Mouse (Mus musculus) cerebellum, postnatal 36 days (tissue): ENCODE data around the gene Agpat2.

Experiments used
- DNase-seq, 2 experiments: peaks; one replicate each; pipeline ENCODE4 v3.0.0; 2021 to 2022; ENCODE audit warnings: mixed read lengths in 2 of 2

Agpat2 gene

DNA sequence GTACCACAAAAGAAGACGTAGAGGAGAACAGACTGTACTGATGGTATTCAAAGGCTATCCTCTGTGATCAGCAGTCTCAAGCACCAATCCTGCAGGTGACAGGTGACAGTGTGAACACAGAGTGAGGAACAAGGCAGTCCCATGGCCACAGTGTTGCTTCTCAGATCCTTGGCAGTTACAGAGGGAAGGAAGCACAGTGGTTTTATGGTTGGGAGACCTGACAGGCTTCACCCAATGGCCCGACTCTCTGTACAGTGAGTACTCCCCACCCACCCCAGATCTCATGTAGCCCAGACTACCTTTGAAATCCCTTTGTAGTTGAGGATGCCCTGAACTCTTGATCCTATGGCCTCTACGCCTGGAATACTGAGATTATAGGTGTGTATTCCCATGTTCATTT, 21.2 kb upstream of the Agpat2 start:
- no peak for DNase-seq

DNA sequence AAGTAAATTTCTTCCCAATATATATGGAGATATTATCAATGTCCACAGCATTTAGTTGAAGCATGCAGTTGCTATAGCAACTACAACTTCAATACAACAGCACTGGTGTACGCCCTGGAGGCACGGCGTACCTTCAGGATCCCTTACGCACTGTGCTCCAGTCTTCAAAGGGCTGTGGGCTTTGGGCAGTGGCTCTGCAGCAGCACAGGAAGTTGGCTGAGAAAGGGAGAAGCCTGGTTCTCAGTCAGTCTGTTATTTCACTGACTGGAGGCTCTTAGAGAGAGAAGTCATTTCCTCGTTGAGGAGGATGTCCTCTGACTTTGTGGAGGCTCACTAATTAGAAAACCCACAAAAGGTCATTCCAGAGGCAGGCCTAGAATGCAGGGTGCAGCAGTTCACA, 18.8 kb upstream of the Agpat2 start:
- no peak for DNase-seq

DNA sequence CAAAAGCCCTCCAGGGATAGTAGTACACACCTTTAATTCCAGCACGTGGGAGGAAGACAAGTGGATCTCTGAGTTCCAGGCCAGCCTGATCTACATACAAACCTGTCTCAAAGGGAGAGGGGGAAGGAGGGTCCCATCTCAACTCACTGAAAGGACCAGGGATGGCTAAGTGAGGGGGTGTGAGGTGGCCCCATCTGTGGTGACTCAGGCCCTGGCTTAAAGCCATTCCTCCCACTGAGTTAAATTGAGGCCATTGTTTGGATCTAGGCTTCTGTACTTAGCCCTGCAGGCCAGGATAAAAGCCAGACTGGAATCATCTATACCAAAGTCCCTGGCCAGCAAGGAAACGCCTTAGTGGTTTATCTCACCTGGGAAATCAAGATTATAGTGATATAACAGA, 17.0 kb upstream of the Agpat2 start:
- no peak for DNase-seq

DNA sequence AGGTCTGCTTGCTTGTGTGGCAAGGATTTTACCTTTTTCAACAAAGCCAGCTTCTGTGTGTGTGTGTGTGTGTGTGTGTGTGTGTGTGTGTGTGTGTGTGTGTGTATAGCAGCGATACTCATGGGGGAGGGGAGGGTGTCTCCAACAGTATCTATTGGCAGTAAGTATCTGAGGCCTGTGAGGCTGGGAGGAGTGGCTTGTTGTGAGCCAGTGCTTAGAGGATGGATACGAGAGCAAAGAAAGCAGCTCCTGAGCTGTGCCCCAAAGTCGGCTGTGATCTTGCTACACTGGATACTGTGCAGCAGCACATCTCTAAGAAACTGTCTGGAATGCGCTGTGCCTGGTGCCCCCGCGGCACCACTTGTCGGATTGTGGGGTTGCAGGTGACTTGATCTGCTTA, 13.7 kb upstream of the Agpat2 start:
- DNase-seq, result no peak

DNA sequence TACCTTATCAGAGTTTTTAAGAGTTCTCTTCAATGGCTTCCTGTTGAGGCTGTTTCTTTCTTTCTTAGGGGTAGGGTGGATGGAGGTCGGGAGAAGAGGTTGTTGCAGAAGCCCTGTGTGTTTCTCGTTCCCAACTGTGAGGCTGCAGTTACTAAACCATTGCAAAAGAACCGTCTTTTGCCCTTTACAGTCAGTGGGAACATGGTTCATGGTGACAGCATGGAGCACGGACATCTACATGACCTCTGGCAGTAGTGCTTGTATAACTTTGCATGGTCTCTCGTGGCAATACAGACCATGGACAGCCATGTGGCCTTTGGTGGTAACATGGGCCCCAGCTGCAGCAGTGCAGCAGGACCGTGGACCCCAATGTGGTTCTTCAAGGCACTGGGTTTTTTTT, 13.1 kb upstream of the Agpat2 start:
- DNase-seq, result no peak

DNA sequence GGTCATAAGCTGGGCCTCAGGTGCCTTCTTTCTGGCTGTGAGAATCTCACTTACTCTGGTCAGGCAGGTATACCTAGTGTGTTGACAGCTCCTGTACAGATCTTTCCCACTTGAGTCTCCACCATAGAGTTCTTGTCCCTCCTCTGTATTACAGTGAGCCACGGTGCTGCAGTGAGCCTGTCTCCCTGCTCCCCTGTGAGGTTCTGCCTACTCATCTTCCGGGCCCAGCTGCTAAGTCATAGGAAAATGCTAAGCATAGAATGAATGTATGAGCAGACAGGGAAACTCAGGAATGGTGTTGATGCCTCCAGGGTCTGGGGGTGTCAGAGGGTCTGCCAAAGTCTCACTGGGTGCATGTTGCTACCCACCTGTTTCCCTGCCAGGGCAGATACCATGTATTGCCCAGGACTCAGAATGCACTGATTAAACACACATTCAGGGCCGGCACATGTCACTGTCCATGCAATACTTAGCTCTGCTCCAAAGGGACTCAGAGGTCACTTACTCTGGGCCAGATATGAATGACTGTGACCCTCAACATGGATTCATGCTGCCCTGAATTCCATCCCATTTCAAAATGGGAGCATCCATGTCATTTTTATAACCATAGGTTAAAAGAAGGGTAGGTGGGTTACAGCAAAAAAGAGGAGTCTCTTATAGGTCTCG, 11.4 kb upstream of the Agpat2 start:
- no peak for DNase-seq

DNA sequence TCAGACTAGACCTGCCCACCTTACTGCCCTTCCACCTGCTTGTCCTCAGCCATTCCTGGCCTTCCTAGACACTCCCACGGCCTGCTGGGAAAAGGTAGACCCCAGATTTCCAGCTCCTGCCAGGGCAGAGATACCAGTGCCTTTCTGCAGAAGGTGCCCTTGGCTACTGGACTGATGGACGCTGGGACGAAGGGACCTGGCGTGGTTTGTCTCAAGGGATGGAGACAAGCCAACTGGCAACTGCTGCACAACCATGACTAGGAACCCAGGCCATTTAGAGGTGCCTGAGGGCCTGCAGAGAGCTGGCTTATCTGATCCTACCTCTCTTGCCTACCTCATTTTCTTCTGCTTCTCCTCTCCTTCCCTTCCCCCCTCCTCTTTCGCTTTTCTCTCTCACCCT, 10.7 kb upstream of the Agpat2 start:
- no peak for DNase-seq

DNA sequence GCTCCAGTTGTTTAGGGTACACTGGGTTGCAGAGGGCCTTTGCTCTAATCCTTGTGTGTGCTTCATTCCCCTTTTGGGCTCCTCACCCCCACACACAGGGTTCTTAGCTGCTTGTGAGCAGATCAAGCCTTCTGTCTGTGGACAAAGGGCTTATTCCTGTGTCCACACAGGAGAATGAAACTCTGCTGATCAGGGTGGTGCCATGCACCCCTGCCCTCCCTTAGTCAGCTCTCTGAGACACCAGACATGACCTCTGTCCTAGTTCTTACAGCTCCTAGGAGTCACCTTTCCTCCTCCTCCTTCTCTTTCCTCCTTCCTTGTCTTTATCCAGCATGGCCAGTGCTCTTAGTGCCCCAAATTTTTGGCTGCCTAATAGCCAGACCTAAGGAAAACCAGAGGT, 7.7 kb upstream of the Agpat2 start:
- DNase-seq, result no peak

DNA sequence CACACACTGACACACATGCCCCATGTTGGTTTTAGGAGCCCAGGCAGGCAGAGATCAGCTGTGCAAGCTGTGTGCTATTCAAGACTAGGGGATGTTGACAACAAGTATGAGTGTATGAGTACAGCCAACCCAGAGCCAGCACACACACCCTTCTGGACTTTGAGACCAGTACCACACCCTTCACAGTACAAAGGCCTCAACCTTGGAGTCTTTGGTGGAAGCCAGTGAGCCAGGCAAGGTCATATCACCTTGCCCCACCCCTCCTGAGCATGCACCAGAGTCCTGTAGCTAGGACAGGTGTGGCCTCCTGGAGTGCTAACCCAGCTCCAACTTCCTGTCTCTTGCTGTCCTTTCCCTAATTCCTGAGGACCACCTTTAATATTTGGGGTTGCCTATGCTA, 6.8 kb upstream of the Agpat2 start:
- DNase-seq, result no peak

DNA sequence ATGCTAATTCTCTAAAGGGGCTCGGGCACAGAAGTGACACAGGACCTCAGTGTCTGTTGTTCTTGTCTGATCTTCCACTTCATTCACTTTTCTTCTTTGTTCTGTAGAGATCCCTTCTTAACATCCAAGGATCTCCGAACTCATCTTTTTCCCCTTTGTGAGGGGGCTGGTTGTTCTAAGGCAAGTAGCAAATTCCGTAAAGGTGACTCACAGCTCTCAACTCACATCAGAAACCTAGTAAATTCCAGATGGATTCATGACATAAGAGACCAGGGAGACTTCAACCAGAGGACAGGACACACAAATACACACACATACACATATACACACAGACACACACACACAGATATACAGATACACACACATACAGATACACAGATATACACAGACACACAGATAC, 6.3 kb upstream of the Agpat2 start:
- DNase-seq, result no peak

DNA sequence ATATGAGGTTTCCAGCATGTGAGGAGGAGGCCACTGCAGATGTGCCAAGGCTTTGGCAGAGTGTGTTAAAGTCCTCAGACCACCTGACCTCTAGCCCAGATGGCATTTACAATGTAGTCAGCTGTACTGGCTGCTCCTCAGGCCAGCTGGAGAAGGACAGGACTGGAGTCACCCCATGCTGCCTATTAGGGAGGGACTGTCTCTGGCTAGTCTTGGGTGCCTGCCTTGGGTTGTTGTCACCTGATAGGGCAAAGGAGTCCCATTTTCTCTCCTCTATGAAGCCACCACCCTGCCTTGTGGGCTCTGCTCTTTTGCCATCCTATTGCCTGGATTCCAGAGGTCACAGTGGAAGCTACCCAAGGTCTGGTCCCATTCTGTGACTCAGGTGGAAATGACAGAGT, 5.0 kb upstream of the Agpat2 start:
- DNase-seq, result no peak

DNA sequence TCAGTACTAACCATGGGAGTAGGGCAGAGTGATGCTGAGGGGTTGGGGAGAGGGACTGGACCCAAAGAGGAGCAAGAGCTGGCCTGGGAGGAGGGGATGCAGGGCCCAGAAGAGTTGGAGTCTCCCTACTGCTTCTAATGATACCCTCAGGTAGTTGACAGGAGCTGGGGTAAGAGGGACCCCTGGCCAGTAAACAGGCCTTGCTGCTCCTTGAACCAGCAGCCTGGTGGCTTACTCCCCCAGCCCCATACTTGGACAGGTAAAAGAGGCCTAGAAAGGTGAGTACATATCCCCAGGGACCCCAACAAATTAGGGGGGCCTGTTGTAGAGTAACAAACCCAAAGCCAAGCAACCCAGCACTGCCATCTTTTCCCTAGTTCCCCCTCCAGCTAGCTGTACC, 4.6 kb upstream of the Agpat2 start:
- DNase-seq, result no peak

DNA sequence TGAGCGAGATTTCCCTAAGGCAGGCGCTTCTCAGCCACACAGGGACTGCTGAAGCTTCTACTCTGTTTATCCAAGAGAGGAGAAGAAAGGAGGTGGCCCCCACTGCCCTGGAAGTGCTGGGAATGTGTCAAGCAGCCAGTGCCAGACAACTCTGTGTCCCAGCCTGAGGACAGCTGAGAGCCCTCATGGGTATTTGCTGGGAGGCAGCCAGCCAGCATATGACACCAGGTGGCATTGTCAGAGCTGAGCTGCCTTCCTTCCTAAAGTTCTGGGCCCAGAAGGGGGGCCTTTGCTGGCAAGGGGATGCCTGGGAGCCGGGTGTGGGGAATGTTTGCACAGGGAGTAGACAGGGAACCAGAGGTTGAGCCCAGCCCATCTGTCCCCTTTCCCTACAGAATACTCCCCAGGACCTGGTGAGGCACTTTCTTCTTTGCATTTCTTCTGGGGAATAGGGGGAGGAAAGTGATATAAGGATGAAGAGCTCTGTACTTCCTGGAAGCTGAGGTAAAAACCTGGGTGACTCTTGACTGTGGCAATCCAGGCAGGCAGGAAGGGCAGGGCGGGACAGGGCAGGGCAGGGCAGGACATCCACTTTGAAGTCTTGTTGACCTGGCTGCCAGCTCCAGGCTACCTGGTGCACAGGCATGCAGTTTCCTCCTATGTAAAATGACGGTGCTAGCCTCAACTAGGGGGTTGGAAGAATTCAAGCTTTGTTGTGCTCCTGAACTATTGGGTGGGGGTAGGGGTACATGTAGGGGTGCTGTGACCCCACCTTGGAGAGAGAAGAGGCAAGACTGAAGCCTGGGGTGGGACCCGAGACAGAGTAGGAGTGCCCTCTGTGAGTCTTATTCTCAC, 3.1 kb upstream of the Agpat2 start:
- no peak for DNase-seq

DNA sequence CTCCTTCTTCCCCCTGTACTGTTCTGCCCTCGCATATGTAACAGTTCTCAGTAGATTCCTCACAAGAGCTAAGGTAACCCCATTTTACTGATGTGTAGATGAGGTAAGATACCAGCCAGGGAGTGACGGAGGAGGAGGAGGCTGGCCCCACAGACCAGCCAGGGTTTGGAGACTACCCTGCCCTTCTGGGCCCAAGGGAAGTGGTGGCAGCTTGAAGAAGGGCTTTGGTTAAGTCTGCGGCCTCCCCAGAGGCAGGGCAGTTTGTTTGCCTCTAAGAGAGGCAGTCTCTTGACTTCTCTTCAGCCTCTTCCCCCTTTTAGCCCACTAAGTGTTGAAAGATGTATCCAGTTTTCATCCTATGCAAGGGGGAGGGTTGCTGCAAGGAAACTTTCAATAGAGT, 2.4 kb upstream of the Agpat2 start:
- no peak for DNase-seq

DNA sequence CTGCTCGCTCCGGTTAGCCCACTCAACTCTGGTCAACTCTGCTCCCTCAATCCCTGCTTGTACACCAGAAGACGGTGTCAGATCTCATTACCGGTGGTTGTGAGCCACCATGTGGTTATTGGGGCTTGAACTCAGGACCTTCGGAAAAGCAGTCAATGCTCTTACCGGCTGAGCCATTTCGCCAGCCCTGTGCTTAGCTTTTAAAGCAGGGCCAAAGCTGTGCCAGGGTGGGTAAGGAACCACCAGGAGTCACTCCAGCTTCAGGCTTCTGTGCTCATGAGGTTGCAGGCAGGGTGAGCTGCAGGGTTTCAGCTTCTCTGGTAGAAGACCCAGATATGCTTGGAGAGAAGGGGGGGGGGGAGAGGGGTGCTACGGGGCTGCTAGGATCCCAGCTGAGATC, 1.1 kb upstream of the Agpat2 start:
- no peak for DNase-seq

DNA sequence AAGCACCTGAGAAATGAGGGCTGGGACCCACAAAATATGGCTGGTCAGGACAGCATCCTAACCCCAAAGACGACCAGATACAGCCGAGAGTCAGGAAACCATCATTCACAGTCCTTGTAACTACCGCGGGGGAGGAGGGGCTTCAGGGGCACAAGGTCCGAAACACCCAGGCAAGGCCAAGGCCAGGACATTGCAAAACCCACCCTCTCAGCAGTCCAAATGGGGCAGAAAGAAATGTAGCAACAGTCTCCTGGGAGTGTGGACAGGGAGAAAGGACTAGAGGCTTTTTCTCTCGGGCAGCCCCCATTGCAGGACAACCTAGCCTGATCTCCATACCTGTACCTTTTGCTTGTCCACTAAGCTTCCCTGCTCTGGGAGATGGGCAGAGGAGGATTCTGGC, 1.1 kb downstream of the Agpat2 start:
- no peak for DNase-seq

DNA sequence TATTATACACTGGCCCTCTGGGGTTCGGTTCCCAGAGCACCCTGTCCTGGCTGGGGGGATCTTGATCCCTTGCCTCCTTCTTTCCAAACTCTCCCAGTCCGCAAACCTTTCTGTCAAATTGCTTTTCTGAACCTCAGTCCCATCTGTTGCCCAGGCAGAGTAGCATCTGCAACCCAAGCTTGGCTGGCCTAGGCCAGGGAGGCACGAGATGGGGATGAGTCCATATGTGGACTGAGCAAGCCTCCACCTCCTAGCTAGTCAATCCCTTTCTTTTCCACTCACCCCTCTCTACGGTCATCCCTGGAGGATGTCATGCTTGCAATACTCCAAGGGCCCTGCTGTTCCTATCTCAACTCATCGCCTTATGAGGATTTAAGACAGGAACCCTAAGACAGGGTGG, 1.6 kb downstream of the Agpat2 start:
- no peak for DNase-seq

DNA sequence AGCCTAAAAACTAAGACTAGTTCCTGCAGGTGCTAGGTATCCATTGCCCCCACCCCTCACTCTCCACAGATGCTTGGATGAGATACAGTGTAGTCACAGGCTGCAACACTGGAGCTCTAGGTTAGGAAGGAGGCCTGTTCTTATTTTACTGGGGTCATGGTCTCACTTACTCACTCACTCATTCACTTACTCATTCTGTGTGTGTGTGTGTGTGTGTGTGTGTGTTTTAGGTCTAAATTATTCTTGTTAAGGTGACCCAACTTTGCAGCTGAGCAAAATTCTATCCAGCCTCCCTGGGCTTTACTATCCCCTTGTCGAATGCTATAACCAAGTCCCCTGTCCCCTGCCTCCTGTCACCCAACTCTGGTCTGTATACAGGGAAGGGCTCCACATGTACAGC, 2.6 kb downstream of the Agpat2 start:
- no peak for DNase-seq

DNA sequence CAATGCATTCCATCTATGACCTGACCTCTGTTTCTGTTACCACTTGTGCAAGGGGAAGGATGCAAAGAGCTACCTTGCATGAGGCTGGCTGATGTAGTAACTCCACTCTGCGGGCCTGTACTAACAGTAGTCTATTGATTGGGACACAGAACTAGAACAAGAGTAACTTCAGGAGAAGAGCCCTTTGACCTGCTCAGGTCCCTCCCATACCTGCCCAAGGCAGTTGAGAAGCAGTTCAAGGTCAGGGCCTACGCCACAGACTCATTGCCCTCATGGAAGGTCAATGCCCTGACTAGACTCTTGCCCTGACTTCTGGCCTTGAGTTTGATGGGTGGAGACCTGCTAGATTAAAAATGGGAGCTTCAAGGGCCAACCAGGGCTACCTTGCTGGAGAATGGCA, 3.6 kb downstream of the Agpat2 start:
- no peak for DNase-seq

DNA sequence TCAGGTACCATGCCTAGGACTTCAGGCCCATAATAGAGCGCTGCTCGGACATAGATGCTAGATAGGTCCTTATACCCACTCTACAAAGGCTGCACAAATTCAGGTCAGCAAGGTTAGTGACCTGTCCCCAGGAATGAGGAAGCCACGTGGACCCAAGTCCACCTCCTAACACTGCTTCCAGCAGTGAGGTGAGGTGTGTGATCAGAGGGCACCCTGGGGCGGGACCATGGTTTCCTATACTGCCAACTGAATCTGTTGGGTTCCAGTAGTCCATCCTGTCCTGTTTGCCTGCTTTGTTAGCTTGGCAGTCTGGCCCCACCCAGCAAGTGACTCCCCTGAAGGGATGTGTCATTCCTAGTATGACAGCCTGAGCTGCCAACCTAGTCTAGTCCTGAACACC, 4.3 kb downstream of the Agpat2 start:
- DNase-seq, result no peak

DNA sequence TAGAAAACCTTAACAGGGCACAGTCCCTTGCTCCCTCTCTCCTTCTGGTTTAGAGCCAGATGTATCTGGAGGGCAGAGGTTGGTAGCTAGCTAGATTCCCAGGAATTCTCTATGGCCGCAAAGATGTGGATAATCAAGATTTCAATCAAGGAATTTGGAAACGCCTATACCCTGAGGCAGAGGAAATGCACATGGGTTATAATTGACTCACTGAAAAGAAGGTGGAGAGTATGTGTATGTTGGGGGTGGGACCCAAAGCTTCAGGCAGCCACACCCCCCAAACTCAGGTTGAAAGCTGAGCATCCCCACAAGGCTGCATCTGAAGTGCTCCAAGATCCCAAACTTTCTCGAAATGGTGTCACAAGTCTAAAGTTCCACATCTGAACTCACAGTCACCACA, 5.8 kb downstream of the Agpat2 start:
- DNase-seq, result no peak

DNA sequence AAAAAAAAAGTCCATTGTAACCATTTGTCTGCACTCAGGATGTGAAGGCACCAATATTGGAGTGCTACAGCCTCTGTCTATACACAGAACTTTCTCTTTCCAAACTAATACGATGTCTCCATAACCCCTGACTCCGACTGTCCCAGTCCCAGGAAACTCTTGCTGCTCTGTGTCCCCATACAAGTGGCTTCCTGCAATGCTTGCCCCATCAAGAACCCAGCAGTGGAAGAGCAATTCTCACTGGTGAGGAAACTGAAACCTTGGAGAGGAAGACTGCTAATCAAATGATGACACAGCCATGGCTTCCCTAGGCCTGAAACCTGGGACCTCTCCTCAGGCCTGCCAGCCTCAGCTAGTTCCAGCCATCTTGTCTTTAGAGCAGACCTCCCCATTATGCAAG, 6.4 kb downstream of the Agpat2 start:
- DNase-seq, result no peak

DNA sequence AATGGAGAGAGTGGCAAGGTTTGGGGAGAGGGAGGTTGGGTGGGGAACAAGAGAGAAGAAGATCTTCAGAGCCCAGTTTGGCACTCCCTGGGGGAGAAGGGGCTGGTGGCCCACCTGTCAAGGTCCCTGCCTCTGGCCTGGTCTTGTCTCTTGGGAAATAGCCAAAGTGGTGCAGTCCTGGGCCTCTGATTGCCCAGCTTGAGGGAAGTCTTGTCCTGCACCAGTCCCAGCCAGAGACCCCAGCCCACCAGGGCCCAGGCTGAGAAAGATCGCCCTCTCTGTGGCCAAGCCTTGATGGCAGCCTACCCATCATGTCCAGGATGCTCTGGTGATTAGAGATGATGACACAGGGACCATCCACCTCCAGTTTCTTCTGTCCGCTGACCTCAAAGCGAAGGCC, 7.3 kb downstream of the Agpat2 start:
- no peak for DNase-seq

DNA sequence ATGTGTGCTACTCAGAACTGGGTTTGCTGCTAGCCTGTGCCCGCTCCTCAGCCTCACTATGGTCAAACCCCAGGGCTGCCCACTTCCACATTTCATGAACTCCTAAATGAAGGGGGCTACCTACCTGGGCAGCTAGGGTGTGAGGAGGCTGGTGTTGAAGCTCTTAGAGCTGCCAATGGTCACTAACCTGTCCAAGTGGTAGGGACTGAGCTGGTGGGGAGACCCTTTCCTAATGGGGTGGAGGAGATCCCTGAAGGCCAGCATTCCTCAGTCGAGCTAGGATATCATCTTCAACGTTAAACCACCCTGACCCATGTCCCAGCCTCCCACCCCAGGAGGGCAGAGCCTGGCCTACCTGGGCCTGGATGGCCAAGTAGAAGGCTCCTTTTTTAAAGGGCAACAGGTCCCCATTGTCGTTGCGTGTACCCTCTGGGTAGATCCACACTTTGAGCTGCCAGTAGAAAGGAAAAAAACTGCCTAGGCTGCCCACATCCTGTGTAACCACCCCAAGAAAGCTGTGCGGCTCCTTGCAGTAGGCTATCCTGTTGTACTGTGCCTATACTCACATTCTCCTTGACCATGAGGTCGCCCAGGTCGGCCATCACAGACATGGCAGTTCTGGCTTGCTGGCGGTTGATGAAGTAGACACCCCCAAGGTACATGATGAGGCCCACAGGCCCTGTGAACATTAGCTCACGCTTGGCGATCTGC, 8.3 kb downstream of the Agpat2 start:
- DNase-seq, result no peak
